Mouse (Mus musculus) forebrain, embryonic 10.5 days (tissue): ENCODE measurements around the gene Dexi. TPM values are rescaled to one million over a fixed set of nuclear protein-coding genes. Genes with fewer than 3 reads are reported as not detected.

Experiments used
- DNase-seq: peaks from one replicate; pipeline ENCODE4 v3.0.0-alpha.2; 2017; ENCODE audit warnings: low spot score; ENCODE audit errors: extremely low spot score
- H3K27ac ChIP-seq: fragments of 300-500 bp; sonication (generic); 2 replicates; pipeline ENCODE4 v1.5.1; 2016; ENCODE audit warnings: mild to moderate bottlenecking
- H3K27me3 ChIP-seq: fragments of 300-500 bp; sonication (generic); 2 replicates; pipeline ENCODE4 v1.6.1; 2016; ENCODE audit warnings: mild to moderate bottlenecking; ENCODE audit not compliant: poor library complexity, severe bottlenecking
- H3K36me3 ChIP-seq: fragments of 300-500 bp; sonication (generic); replicated peaks from 2 replicates; pipeline ENCODE4 v1.6.1; 2016; ENCODE audit warnings: mild to moderate bottlenecking, moderate library complexity
- H3K4me1 ChIP-seq: fragments of 300-500 bp; sonication (generic); 2 replicates; pipeline ENCODE4 v1.6.1; 2016
- H3K4me3 ChIP-seq: fragments of 300-500 bp; sonication (generic); 2 replicates; pipeline ENCODE4 v1.5.1; 2016; ENCODE audit warnings: mild to moderate bottlenecking, moderate library complexity
- H3K9me3 ChIP-seq: fragments of 300-500 bp; sonication (generic); 2 replicates; pipeline ENCODE4 v1.6.1; 2016; ENCODE audit warnings: mild to moderate bottlenecking, moderate library complexity
- WGBS: fragments of 180-500 bp; shearing (Covaris S2); methylation state at CpG from one replicate; pipeline ENCODE4 v1.1.7; 2016; 5-methylcytosine and 5-hydroxymethylcytosine counted together
- polyA plus RNA-seq: library from polyadenylated mRNA; unstranded; fragments of >200 nt; fragmentation: Nextera tagmentation; extraction: Ambion mirVana; gene quantifications from 2 replicates; pipeline ENCODE4 v1.2.1, GENCODE M21; 2016

Gene Dexi
- polyA plus RNA-seq, 1 experiment from 2014 or later = 14.1 TPM

DNA sequence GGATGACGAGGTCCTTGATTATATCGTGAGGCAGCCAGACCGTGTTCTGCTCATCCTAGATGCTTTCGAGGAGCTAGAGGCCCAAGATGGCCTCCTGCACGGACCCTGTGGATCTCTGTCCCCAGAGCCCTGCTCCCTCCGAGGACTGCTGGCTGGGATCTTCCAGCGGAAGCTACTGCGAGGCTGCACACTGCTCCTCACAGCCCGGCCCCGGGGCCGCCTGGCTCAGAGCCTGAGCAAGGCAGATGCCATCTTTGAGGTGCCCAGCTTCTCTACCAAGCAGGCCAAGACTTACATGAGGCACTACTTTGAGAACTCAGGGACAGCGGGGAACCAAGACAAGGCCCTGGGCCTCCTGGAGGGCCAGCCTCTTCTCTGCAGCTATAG lies 31.7 kb downstream of the Dexi start:
- no peak overlapping the region for H3K4me3 ChIP-seq
- no peak for DNase-seq
- 87% methylated on average over 12 of the region's 12 CpGs for WGBS
- no peaks in the 10 kb centered on the region for H3K9me3 ChIP-seq
- no peaks in the 10 kb centered on the region for H3K27me3 ChIP-seq
- no peak overlapping the region for H3K27ac ChIP-seq
- no peaks in the 10 kb centered on the region for H3K36me3 ChIP-seq
- peaks cover 6% of the 10 kb centered on the region; the same call in 1 of the 2 replicates for H3K4me1 ChIP-seq

DNA sequence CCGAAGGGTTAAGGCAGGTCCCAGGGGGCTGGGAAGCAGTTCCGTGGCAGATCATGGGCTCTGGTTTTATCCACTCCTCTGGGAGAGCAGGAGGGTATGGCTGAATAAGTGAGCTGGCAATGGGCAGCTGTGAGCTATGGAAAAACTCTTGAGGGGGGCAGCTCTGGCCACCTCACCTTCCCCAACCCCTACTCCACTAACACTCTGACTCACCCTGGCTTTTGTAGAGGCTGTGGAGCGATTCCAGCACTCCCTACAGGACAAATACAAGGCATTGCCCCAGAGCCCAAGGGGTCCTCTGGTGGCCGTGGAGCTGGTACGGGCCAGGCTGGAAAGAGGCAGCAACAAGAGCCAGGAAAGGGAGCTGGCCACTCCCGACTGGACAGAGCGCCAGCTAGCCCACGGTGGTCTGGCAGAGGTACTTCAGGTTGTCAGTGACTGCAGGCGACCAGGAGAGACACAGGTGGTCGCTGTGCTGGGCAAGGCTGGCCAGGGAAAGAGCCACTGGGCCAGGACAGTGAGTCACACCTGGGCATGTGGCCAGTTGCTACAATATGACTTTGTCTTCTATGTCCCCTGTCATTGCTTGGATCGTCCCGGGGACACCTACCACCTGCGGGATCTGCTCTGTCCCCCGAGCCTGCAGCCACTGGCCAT lies 32.2 kb downstream of the Dexi start:
- no peak overlapping the region for H3K4me3 ChIP-seq
- peaks cover 6% of the 10 kb centered on the region; the same call in 1 of the 2 replicates for H3K4me1 ChIP-seq
- no peak for DNase-seq
- WGBS = 59% methylated on average over 14 of the region's 14 CpGs
- H3K27me3 ChIP-seq = no peaks in the 10 kb centered on the region
- no peaks in the 10 kb centered on the region for H3K9me3 ChIP-seq
- no peak overlapping the region for H3K27ac ChIP-seq
- no peaks in the 10 kb centered on the region for H3K36me3 ChIP-seq

DNA sequence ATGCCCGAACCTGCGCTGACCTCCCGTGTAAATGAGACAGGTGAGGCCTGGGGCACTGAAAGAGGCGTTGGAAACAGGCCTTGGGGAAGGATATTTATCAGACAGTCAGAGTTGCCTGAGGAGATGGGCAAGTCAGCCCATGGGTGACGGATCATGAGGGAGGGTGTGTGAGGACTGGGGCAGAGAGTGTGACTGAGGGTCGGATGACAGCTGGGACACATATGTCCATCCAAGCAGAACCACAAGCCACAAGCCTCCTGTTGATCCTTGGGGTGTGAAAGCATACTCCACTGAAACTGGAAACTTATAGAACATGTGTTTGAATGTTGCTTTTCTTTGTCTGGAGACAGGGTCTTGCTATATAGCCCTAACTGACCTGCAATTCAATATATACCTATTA lies 34.2 kb downstream of the Dexi start:
- H3K4me3 ChIP-seq = no peak overlapping the region
- no peaks in the 10 kb centered on the region for H3K36me3 ChIP-seq
- WGBS = 70% methylated on average over 6 of the region's 6 CpGs
- DNase-seq = no peak
- no peaks in the 10 kb centered on the region for H3K27me3 ChIP-seq
- no peaks in the 10 kb centered on the region for H3K9me3 ChIP-seq
- H3K27ac ChIP-seq = no peak overlapping the region
- peaks cover 6% of the 10 kb centered on the region; the same call in 1 of the 2 replicates for H3K4me1 ChIP-seq

DNA sequence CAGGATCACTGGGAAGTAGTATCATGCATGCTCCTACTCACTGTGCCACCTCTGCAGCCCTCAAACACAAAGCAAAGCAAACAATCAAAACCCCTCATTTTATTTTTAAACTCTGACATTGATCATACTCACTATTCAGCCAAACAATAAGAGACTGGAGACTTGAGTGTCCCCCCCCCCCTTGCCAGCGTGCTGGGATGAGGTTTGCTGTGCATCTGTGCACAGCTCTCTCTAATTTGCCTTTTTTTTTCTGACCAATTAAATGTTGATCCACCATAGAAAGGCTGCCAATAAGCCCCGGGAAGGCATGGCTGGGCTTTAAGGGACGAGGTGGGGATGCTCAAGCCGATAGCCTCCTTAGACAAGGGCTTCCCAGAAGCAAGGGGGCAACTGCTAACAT lies 35.4 kb downstream of the Dexi start:
- Histone ChIP-seq H3K4me3 (no peak overlapping the region), H3K27me3 (no peaks in the 10 kb centered on the region), H3K4me1 (peaks cover 6% of the 10 kb centered on the region; the same call in 1 of the 2 replicates), H3K9me3 (no peaks in the 10 kb centered on the region), H3K27ac (no peak overlapping the region), H3K36me3 (no peaks in the 10 kb centered on the region)
- no peak for DNase-seq
- WGBS = 66% methylated on average over 4 of the region's 4 CpGs

DNA sequence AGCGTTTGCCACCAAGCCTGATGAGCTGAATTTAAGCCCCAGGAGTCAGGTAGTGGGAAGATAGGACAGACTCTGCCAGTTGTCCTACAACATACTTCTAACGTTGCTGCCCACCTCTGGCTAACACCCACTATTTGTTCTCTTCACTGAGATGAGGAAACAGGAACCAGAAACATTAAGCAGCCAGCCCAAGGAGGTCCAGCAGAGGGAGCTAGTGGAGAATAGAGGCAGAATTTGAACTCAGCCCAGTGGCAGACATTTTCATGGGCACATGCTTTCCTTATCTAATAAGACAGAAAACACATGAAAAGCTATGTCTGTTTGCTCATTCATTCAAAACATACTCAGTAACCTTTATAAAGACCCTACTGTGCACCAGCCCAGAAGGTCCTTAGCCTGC lies 39.8 kb downstream of the Dexi start:
- no peaks in the 10 kb centered on the region for H3K27me3 ChIP-seq
- DNase-seq = no peak
- no peaks in the 10 kb centered on the region for H3K36me3 ChIP-seq
- 85% methylated on average over 2 of the region's 2 CpGs for WGBS
- H3K4me3 ChIP-seq = no peak overlapping the region
- H3K4me1 ChIP-seq = peaks cover 6% of the 10 kb centered on the region; the same call in 1 of the 2 replicates
- H3K9me3 ChIP-seq = no peaks in the 10 kb centered on the region
- H3K27ac ChIP-seq = no peak overlapping the region

DNA sequence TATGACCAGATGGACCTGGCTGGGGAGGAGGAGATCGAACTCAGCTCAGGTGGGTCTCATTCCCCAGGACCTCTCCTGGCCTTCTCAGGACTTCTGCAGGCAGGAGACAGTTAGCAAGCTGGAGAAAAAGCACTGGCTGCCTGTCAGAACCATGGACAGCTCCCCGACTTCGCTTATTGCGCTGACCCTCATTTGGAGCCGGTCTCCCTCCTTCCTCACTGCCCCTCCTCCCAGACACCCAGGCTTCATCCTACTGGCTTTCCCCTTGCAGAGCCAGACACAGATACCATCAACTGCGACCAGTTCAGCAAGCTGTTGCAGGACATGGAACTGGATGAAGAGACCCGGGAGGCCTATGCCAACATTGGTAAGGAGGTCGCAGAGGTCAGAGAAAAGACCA lies 41.0 kb downstream of the Dexi start:
- Histone ChIP-seq H3K27ac (no peak overlapping the region), H3K36me3 (no peaks in the 10 kb centered on the region), H3K27me3 (no peaks in the 10 kb centered on the region), H3K9me3 (no peaks in the 10 kb centered on the region), H3K4me3 (no peak overlapping the region), H3K4me1 (no peaks in the 10 kb centered on the region)
- WGBS = 15% methylated on average over 8 of the region's 8 CpGs
- peak; percentile 43 for DNase-seq

DNA sequence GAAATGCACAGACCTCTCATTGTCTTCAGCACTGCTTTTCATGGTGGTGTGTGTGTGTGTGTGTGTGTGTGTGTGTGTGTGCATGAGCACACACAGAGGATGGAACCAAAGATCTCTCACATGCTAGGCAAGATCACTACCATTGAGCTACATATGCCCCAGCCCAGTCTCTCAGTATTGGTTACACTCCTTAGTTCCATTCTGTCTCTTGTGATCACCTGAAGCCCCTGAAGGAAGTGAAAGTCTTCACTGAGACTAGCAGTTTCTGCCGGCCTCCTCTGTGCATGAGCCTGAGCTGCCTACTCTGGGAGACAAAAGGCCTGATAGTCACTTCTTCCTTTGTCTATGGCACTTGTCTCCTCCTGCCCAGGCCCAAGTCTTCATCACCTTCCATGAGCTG lies 43.7 kb downstream of the Dexi start:
- 65% methylated on average over 1 of the region's 1 CpGs for WGBS
- no peak overlapping the region for H3K4me3 ChIP-seq
- H3K9me3 ChIP-seq = no peaks in the 10 kb centered on the region
- no peaks in the 10 kb centered on the region for H3K27me3 ChIP-seq
- no peaks in the 10 kb centered on the region for H3K36me3 ChIP-seq
- H3K27ac ChIP-seq = no peak overlapping the region
- no peak for DNase-seq
- no peaks in the 10 kb centered on the region for H3K4me1 ChIP-seq

DNA sequence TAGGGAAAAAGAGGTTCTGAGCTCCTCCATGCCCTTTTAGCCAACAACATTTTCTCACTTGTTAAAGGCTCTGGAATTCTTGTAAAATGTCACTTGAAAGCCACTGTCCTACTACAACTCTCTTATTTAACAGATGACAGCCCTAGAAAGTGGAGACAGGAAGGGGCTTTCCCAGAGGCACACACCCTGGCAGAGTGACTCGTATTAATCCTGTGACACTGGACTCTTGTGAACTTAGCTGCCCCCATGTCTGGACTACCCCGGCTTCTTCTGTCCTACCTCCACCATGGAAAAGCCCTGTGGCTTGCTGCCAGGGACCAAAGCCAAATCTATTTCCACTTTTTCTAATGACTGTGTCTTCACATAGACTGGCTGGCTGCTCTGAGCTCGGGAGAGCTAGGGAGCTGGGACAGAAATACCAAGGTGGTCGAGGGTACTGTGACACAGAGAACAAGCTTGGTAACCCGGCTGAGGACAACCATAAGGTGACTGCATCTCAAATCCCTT lies 44.7 kb downstream of the Dexi start:
- no peaks in the 10 kb centered on the region for H3K27me3 ChIP-seq
- WGBS = 79% methylated on average over 5 of the region's 5 CpGs
- no peak overlapping the region for H3K27ac ChIP-seq
- H3K4me3 ChIP-seq = no peak overlapping the region
- H3K9me3 ChIP-seq = no peaks in the 10 kb centered on the region
- H3K36me3 ChIP-seq = no peaks in the 10 kb centered on the region
- no peak for DNase-seq
- H3K4me1 ChIP-seq = no peaks in the 10 kb centered on the region

DNA sequence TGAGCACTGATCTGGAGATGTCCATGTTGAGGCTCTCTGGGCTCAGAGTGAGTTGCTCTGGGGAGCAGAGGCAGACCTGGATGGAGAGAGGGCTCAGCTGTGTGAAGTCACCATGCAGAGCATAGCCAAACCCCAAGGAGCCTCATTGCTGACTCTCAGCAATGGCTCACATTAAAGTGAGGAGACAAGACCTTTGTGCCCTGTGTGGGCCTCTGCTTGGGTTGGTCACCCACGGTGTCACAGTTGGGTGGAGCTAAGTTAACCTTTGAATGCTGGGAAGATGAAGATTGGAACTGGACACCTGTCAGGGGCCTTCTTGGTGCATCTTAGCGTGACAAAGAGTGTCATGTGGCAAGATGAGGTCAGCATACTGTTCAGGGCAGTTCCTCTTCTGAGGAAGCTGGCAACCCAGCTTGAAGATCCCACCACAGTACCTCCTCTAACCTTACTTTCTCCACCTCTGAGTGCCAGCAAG lies 47.0 kb downstream of the Dexi start:
- DNase-seq = no peak
- WGBS = 90% methylated on average over 2 of the region's 2 CpGs

DNA sequence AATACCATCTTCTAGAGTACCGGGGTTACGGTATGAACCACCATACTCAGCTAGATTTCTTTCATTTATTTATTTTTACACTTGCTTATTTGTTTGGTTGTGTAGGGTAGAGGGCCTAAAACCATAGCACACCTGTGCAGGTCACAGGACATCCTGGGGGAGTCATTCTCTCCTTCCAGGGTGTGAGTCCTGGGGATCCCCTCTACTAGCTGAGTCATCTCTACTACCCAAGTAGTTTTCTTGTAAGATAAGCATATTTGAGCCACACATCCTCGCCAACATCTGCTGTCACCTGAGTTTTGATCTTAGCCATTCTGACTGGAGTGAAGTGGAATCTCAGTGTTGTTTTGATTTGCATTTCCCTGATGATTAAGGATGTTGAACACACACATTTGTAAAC lies 50.3 kb downstream of the Dexi start:
- 88% methylated on average over 3 of the region's 3 CpGs for WGBS
- H3K36me3 ChIP-seq = no peaks in the 10 kb centered on the region
- no peak for DNase-seq
- H3K9me3 ChIP-seq = no peaks in the 10 kb centered on the region
- H3K27me3 ChIP-seq = peaks cover 22% of the 10 kb centered on the region
- H3K4me1 ChIP-seq = peaks cover 10% of the 10 kb centered on the region
- H3K4me3 ChIP-seq = no peak overlapping the region
- no peak overlapping the region for H3K27ac ChIP-seq

More for the DNA sequence above, 47.0 kb downstream of the Dexi start:
- Histone ChIP-seq H3K27me3 (peaks cover under 1% of the 10 kb centered on the region; the same call in 1 of the 2 replicates), H3K4me3 (no peak overlapping the region), H3K36me3 (no peaks in the 10 kb centered on the region), H3K4me1 (no peaks in the 10 kb centered on the region), H3K27ac (no peak overlapping the region), H3K9me3 (no peaks in the 10 kb centered on the region)

DNA sequence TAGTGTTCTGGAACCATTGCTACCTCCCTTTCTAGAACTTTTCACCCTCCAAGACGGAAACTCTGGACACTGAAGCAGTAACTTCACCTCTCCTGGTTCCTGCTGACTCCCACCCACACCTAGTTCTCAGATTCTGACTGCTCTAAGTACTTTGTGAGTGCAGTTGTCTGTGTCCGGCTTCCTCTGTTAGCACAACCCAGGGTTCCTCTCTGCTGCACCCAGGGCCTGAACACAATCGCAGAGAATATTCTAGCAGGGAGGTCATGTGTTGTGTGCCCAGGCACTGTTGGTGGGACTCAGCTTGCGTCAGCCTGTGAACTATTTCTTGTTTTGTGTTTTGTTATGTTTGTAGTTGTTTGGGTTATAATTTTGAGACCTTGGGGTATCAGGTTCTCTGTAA lies 51.1 kb downstream of the Dexi start:
- H3K4me1 ChIP-seq = peaks cover 10% of the 10 kb centered on the region
- 90% methylated on average over 4 of the region's 4 CpGs for WGBS
- H3K27ac ChIP-seq = no peak overlapping the region
- H3K27me3 ChIP-seq = peaks cover 22% of the 10 kb centered on the region
- no peaks in the 10 kb centered on the region for H3K9me3 ChIP-seq
- H3K4me3 ChIP-seq = no peak overlapping the region
- no peaks in the 10 kb centered on the region for H3K36me3 ChIP-seq
- no peak for DNase-seq

DNA sequence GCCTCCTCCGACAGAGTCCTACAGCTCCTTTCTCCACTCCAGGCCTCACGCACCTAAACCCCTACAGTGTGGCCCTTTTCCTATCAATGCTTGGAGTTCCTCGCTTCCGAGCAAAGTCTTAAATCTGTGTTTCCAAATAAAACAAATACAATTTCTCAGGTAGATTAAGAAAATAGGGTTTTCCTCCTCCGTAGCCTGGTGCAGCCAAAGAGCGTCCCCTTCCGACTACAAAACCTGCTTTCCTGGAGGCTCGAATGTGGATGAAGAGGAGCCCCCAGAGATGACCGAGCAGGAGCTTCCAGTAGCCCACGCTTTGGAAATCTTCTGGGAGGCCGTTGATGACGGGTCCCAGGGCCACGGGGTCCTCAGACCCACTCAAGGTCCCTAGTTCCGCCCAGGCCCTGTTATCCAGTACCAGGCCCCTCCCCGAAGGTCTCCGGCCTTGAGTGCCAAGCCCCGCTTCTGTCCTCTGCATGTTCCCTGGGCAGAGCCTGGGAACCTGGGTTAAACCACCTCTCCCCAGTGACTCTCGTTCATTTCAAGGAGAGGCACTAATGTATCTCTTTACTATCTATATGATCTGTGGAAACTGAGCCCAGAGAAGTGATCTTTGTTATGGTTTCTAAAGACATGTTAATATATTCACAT lies 52.2 kb downstream of the Dexi start:
- no peak overlapping the region for H3K4me3 ChIP-seq
- no peak overlapping the region for H3K27ac ChIP-seq
- 81% methylated on average over 18 of the region's 18 CpGs for WGBS
- peaks cover 10% of the 10 kb centered on the region for H3K4me1 ChIP-seq
- DNase-seq = no peak
- peaks cover 22% of the 10 kb centered on the region for H3K27me3 ChIP-seq
- no peaks in the 10 kb centered on the region for H3K36me3 ChIP-seq
- no peaks in the 10 kb centered on the region for H3K9me3 ChIP-seq

DNA sequence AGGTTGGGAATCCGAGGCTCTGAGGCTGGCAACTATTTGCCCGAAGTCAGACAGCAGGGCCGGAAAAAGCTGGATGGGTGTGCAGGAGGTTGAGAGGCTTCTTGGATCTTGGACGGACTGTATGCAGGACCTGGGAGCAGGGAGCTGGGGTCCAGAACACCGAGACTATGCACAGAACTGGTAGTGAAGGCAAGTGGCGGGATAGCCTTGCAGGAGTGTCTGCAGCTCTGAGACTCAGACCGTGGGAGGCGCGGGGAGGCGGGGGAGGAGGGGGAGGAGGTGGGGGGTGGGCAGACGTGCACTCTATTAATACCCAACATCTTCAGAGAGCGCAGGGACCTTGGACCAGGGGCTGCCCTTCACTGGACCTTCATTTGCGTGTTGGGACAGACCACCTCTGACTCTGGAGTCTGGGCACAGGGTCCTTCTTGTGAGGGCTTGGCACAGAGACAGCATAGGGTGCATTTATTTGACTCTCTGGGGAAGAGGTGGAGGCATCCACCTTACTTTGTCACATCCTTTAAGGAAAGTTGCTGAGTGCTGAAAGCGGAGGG lies 52.9 kb downstream of the Dexi start:
- DNase-seq = no peak
- no peaks in the 10 kb centered on the region for H3K36me3 ChIP-seq
- peak overlapping the region; percentile 28 for H3K4me3 ChIP-seq
- peaks cover 10% of the 10 kb centered on the region for H3K4me1 ChIP-seq
- H3K9me3 ChIP-seq = no peaks in the 10 kb centered on the region
- H3K27me3 ChIP-seq = peaks cover 22% of the 10 kb centered on the region
- no peak overlapping the region for H3K27ac ChIP-seq
- WGBS = 19% methylated on average over 14 of the region's 14 CpGs
